Mouse (Mus musculus): Measurements from ENCODE around the gene Sorbs1. TPM values are rescaled to one million over a fixed set of nuclear protein-coding genes. Genes with fewer than 3 reads are reported as not detected.

The Sorbs1 gene
- total and polyA plus RNA-seq, 3 experiments = 2.1 to 6.2 (median 3.6) TPM

DNA sequence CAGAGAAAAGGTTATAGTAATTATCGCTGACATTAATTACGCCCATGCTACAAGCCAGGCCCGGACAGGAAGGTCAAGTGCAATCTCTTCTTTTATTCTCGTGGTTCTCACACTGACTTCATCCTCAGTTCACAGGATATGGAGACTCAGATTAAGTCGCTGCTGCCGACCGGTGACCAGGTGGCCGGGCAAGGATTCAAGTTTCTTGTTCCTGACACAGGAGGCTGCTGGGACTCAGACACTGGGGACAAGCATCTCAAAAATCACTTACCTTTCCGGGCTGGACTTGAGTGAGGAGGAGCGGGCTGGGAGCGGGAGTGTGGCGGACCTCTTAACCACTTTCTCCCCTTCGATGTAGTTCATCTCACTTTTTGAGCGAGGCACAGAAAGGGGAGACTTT is 161.6 kb downstream of the Sorbs1 start:
- dilution Hi-C loops (cut with MboI; ENCODE audit: extremely low pct_ligation_motif_present, extremely low pct_unique_long_range_greater_than_20kb, low sequenced_read_pairs) = no loop called here
- Histone ChIP-seq H3K36me3 (replicated peaks in 1 of 2; ENCODE audit: control insufficient read depth in 1 of 2, insufficient read depth in 1 of 2, low read length in 1 of 2) (peaks cover 0 to 17% of the 10 kb centered on the region in 2 experiments), H3K9me3 (replicated peaks; ENCODE audit: low read length) (no peaks in the 10 kb centered on the region), H3K27ac (ENCODE audit: insufficient read depth, low read depth) (no peak overlapping the region), H3K27me3 (replicated peaks) (no peaks in the 10 kb centered on the region), H3K79me2 (replicated peaks; ENCODE audit: control insufficient read depth, extremely low read depth, insufficient read depth, poor library complexity, severe bottlenecking) (no peaks in the 10 kb centered on the region), H3K4me2 (ENCODE audit: insufficient read depth, low read depth, poor library complexity, severe bottlenecking) (no peak overlapping the region), H3K4me1 (ENCODE audit: control insufficient read depth in 1 of 2, insufficient read depth in 2 of 2) (no peaks in the 10 kb centered on the region), H3K9ac (ENCODE audit: insufficient read depth, low read depth) (no peak overlapping the region), H3K4me3 (replicated peaks in 1 of 3; ENCODE audit: low read depth in 2 of 3, low read length in 2 of 3, poor library complexity in 1 of 3) (no peak overlapping the region)
- in situ Hi-C loops (cut with MboI; ENCODE audit: low pct_ligation_motif_present, low pct_unique_long_range_greater_than_20kb, low sequenced_read_pairs) = no loop called here
- no peak for DNase-seq (ENCODE audit: extremely low read depth)
- TF ChIP-seq BHLHE40 (IDR thresholded peaks at IDR 0.05; ENCODE audit: low read depth, low read length) = no peak
- TF ChIP-seq CHD1 (IDR thresholded peaks at IDR 0.05; ENCODE audit: low read depth, low read length) = no peak

DNA sequence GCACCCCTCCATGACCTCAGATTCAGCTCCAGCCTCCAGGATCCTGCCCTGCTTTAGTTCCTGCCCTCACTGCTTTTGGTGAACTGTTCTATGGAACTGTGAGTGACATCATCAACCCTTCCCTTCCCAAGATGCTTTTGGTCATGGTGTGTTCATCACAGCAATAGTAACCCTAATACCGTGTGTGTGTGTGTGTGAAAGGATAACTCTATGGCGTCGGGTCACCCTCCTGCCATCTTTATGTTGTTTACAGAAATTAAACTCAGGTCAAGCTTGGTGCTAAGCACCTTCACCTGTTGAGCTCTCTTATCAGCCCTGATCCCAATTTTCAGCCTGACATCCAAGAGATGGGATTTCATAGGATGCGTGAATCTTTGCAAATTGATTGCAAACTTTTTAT is 162.7 kb downstream of the Sorbs1 start:
- Histone ChIP-seq H3K4me1 (ENCODE audit: control insufficient read depth in 1 of 2, insufficient read depth in 2 of 2) (peaks cover 0 to 2% of the 10 kb centered on the region in 2 experiments; a peak in 1 of 4 replicates), H3K4me2 (ENCODE audit: insufficient read depth, low read depth, poor library complexity, severe bottlenecking) (no peak overlapping the region), H3K9me3 (replicated peaks; ENCODE audit: low read length) (no peaks in the 10 kb centered on the region), H3K27me3 (replicated peaks) (no peaks in the 10 kb centered on the region), H3K79me2 (replicated peaks; ENCODE audit: control insufficient read depth, extremely low read depth, insufficient read depth, poor library complexity, severe bottlenecking) (no peaks in the 10 kb centered on the region), H3K9ac (ENCODE audit: insufficient read depth, low read depth) (no peak overlapping the region), H3K27ac (ENCODE audit: insufficient read depth, low read depth) (no peak overlapping the region), H3K4me3 (replicated peaks in 1 of 3; ENCODE audit: low read depth in 2 of 3, low read length in 2 of 3, poor library complexity in 1 of 3) (no peak overlapping the region), H3K36me3 (replicated peaks in 1 of 2; ENCODE audit: control insufficient read depth in 1 of 2, insufficient read depth in 1 of 2, low read length in 1 of 2) (peaks cover 0 to 17% of the 10 kb centered on the region in 2 experiments)
- dilution Hi-C loops (cut with MboI; ENCODE audit: extremely low pct_ligation_motif_present, extremely low pct_unique_long_range_greater_than_20kb, low sequenced_read_pairs) (no loop called here), in situ Hi-C loops (cut with MboI; ENCODE audit: low pct_ligation_motif_present, low pct_unique_long_range_greater_than_20kb, low sequenced_read_pairs) (no loop called here)
- DNase-seq (ENCODE audit: extremely low read depth) = no peak
- no peak for TF ChIP-seq EP300 (IDR thresholded peaks at IDR 0.05; ENCODE audit: low read length)
- TF ChIP-seq JUN (IDR thresholded peaks at IDR 0.05; ENCODE audit: insufficient read depth, low read depth, low read length) = no peak
- no peak for TF ChIP-seq SIN3A (IDR thresholded peaks at IDR 0.05; ENCODE audit: low read length)
- TF ChIP-seq MAFK (IDR thresholded peaks at IDR 0.05; ENCODE audit: insufficient replicate concordance, low read length) = no peak
- no peak for TF ChIP-seq MAZ (IDR thresholded peaks at IDR 0.05; ENCODE audit: low read depth, low read length)
- no peak for TF ChIP-seq ZC3H11A (IDR thresholded peaks at IDR 0.05; ENCODE audit: low read depth, low read length)
- no peak for TF ChIP-seq CHD2 (IDR thresholded peaks at IDR 0.05; ENCODE audit: low read length)
- TF ChIP-seq TCF12 (IDR thresholded peaks at IDR 0.05; ENCODE audit: low read depth, low read length) = no peak
- no peak for TF ChIP-seq ZNF384 (IDR thresholded peaks at IDR 0.05; ENCODE audit: low read depth, low read length)
- no peak for TF ChIP-seq KAT2A (IDR thresholded peaks at IDR 0.05; ENCODE audit: insufficient replicate concordance, low read length)
- no peak for TF ChIP-seq RAD21 (IDR thresholded peaks at IDR 0.05; ENCODE audit: low read depth, low read length)
- TF ChIP-seq IRF4 (IDR thresholded peaks at IDR 0.05; ENCODE audit: low read depth, low read length) = no peak

Measured in CH12.LX (cell line).